Mouse (Mus musculus): ENCODE data around the gene Sel1l2.

Gene Sel1l2

GRCm38 (mm10) chr2:140389525-140389924 is at the start of gene Sel1l2:
Gene Sel1l2 (minus strand): TSS chr2:140389706.
- no peak for DNase-seq

GRCm38 (mm10) chr2:140439081-140439480 is 49.6 kb upstream of the Sel1l2 start:
- DNase-seq: no peak

- DNase-seq: no peak
Measured at GRCm38 (mm10) chr2:140427283-140427682, 37.8 kb upstream of the Sel1l2 start.

- DNase-seq: no peak
Measured at GRCm38 (mm10) chr2:140425844-140426243, 36.3 kb upstream of the Sel1l2 start.

GRCm38 (mm10) chr2:140395744-140396231 is 6.3 kb upstream of the Sel1l2 start:
- DNase-seq: peak; percentile 65

- DNase-seq: peak; percentile 99
Measured at GRCm38 (mm10) chr2:140395179-140395578, 5.7 kb upstream of the Sel1l2 start, which contains the start of gene Macrod2. Gene Macrod2 (plus strand): TSS chr2:140395309.

- DNase-seq: no peak
Measured at GRCm38 (mm10) chr2:140364804-140365203, 24.7 kb downstream of the Sel1l2 start.

- no peak for DNase-seq
Measured at GRCm38 (mm10) chr2:140359905-140360304, 29.6 kb downstream of the Sel1l2 start.

GRCm38 (mm10) chr2:140342394-140342793 is 47.1 kb downstream of the Sel1l2 start:
- no peak for DNase-seq

- DNase-seq: no peak
Measured at GRCm38 (mm10) chr2:140330508-140331306, 58.8 kb downstream of the Sel1l2 start.

GRCm38 (mm10) chr2:140302976-140303708 is 86.4 kb downstream of the Sel1l2 start:
- DNase-seq: no peak

- DNase-seq: no peak
Measured at GRCm38 (mm10) chr2:140297155-140297554, 92.4 kb downstream of the Sel1l2 start.

GRCm38 (mm10) chr2:140293820-140294219 is 95.7 kb downstream of the Sel1l2 start:
- DNase-seq: no peak

- DNase-seq: no peak
Measured at GRCm38 (mm10) chr2:140280808-140281207, 108.7 kb downstream of the Sel1l2 start.

GRCm38 (mm10) chr2:140255595-140256141 is 133.8 kb downstream of the Sel1l2 start:
- DNase-seq: no peak

GRCm38 (mm10) chr2:140254256-140254655 is 135.2 kb downstream of the Sel1l2 start:
- no peak for DNase-seq

GRCm38 (mm10) chr2:140243105-140243504 is 146.4 kb downstream of the Sel1l2 start:
- DNase-seq: no peak

- no peak for DNase-seq
Measured at GRCm38 (mm10) chr2:140242398-140242797, 147.1 kb downstream of the Sel1l2 start.

- no peak for DNase-seq
Measured at GRCm38 (mm10) chr2:140237245-140237644, 152.3 kb downstream of the Sel1l2 start.

GRCm38 (mm10) chr2:140230295-140230694 is 159.2 kb downstream of the Sel1l2 start:
- DNase-seq: no peak

- no peak for DNase-seq
Measured at GRCm38 (mm10) chr2:140220325-140220724, 169.2 kb downstream of the Sel1l2 start.

GRCm38 (mm10) chr2:140215965-140216364 is 173.5 kb downstream of the Sel1l2 start:
- DNase-seq: no peak

GRCm38 (mm10) chr2:140215415-140215814 is 174.1 kb downstream of the Sel1l2 start:
- no peak for DNase-seq

Measured in thymus, postnatal 4 days (tissue).